Mouse (Mus musculus) forebrain, embryonic 15.5 days (tissue): ENCODE data around the gene Miox. TPM values are rescaled to one million over a fixed set of nuclear protein-coding genes. Genes with fewer than 3 reads are reported as not detected.

Experiments
- ATAC-seq: fragments of 200-750 bp; cut with Nextera tagmentation; replicated peaks from 2 replicates; pipeline ENCODE4 v1.8.0; 2017; ENCODE audit warnings: mild to moderate bottlenecking, moderate TSS enrichment, moderate library complexity
- H3K27ac ChIP-seq: fragments of 300-500 bp; sonication (generic); replicated peaks from 2 replicates; pipeline ENCODE4 v1.5.1; 2015; ENCODE audit warnings: mild to moderate bottlenecking, inconsistent platforms
- H3K27me3 ChIP-seq: fragments of 300-500 bp; sonication (generic); 2 replicates; pipeline ENCODE4 v1.6.1; 2015; ENCODE audit warnings: inconsistent platforms
- H3K36me3 ChIP-seq: fragments of 300-500 bp; sonication (generic); 2 replicates; pipeline ENCODE4 v1.6.1; 2015; ENCODE audit warnings: mild to moderate bottlenecking, inconsistent platforms
- H3K4me1 ChIP-seq: fragments of 300-500 bp; sonication (generic); 2 replicates; pipeline ENCODE4 v1.6.1; 2015; ENCODE audit warnings: inconsistent platforms
- H3K4me2 ChIP-seq: fragments of 300-500 bp; sonication (generic); replicated peaks from 2 replicates; pipeline ENCODE4 v1.6.1; 2015; ENCODE audit warnings: mild to moderate bottlenecking, inconsistent platforms
- H3K4me3 ChIP-seq: fragments of 300-500 bp; sonication (generic); 2 replicates; pipeline ENCODE4 v1.5.1; 2015; ENCODE audit warnings: mild to moderate bottlenecking, inconsistent platforms
- H3K9ac ChIP-seq: fragments of 300-500 bp; sonication (generic); replicated peaks from 2 replicates; pipeline ENCODE4 v1.6.1; 2015; ENCODE audit warnings: mild to moderate bottlenecking, inconsistent platforms
- H3K9me3 ChIP-seq: fragments of 300-500 bp; sonication (generic); 2 replicates; pipeline ENCODE4 v1.6.1; 2016; ENCODE audit warnings: inconsistent platforms
- WGBS: fragments of 180-500 bp; shearing (Covaris S2); methylation state at CpG from one replicate; pipeline ENCODE4 v1.1.7; 2015; ENCODE audit warnings: mixed read lengths; 5-methylcytosine and 5-hydroxymethylcytosine counted together
- polyA plus RNA-seq: library from polyadenylated mRNA; unstranded; fragments of >200 nt; fragmentation: Nextera tagmentation; extraction: Ambion mirVana; gene quantifications from 2 replicates; pipeline ENCODE4 v1.2.1, GENCODE M21; 2015

Gene Miox
- polyA plus RNA-seq, 1 experiment from 2014 or later, result not detected

DNA sequence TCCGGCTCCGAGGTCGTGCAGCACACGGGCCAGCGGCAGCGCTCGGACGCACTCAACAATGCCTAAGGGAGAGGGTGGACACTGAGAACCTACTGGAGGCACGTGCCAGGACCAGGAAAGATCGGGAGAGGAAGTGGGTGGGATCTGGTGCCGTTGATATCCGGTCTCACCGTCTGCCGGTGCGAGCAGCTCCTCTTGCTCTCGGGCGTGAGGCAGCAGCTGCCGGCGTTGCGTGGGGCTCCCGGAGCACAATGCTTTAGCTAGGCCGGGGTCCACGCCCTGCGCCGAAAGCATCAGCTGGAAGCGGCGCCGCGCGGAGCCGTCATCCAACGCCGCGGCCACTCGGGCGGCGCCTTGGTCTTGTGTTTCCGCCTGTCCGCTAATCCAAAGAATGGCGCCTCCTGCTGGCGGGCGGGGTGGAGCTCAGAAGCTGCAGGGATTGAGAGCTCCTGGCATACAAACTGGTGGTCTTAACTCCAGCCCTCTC, 39.6 kb downstream of the Miox start, which contains the start of gene Sco2:
Gene Sco2, minus strand, starts transcription at position 85 of the 487 bp plus-strand sequence.
- ATAC-seq, result peak; percentile 86
- peak within 1 kb of the TSS; percentile 59 for H3K4me3 ChIP-seq
- H3K27ac ChIP-seq, result peak within 1 kb of the TSS; percentile 93
- peaks cover 31% of the 10 kb centered on the region for H3K27me3 ChIP-seq
- peak within 1 kb of the TSS; percentile 65 for H3K4me2 ChIP-seq
- peaks cover 22% of the 10 kb centered on the region for H3K4me1 ChIP-seq
- no peaks in the 10 kb centered on the region for H3K9me3 ChIP-seq
- under 1% methylated on average over 42 of the region's 42 CpGs for WGBS
- H3K36me3 ChIP-seq, result peaks cover 38% of the 10 kb centered on the region
- peak within 1 kb of the TSS; percentile 76 for H3K9ac ChIP-seq

DNA sequence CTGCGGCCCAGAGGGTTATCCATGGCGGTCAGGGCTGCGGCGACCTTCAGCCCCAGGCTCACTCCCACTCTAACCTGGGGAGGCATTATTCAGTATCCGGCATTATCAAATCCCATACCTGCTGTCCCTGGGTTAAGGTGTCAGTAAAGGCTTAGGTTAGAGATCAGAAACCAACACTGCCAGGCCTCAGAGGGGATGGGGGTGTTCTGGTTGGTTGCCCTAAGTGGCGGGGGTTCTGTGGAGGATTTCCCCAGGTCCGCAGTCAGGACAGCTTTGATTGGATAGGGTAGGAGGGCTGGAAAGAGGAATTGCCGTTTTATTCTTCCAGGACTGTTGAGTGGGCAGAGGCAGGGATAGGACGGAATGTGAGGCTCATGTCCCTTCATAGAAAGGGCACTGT, 40.1 kb downstream of the Miox start:
- Histone ChIP-seq H3K9me3 (no peaks in the 10 kb centered on the region), H3K4me3 (peak overlapping the region; percentile 59), H3K27me3 (peaks cover 36% of the 10 kb centered on the region), H3K36me3 (peaks cover 33% of the 10 kb centered on the region), H3K4me2 (peak overlapping the region; percentile 65), H3K4me1 (peaks cover 27% of the 10 kb centered on the region), H3K27ac (peak overlapping the region; percentile 93), H3K9ac (peak overlapping the region; percentile 76)
- ATAC-seq, result no peak
- 51% methylated on average over 9 of the region's 9 CpGs for WGBS

DNA sequence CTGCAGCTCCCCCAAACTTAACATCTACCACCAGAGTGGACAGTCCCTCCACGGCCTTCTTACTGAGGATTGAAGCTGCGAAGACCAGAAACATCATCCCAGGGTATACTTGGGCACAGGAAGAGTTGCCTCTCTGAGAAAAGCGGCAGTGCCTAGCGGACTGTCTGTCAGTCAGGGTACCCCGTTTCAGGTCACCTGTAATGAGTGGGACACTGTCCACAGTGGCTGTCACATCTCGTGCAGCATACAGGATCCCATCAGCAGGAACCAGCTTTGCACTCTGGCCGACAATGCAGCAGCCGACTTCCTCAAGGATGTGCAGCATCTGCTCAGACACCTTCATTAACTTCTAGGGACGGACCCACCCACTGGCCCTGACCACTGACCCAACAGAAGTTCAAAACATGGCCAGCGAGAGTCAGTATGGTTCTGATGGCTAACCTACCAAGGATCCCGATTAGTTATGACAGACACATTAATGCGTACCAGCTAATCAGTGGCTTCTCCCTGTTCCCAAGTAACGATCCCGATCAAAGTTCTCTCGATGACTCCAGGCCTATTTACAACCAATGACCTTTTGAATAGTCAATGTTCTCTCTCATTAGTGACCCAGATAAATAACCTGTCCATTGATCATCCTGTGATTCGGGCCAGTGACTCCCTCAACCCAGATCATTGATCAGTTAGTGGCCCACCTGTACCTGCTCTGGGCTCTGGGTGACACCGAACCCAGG, 40.8 kb downstream of the Miox start:
- 94% methylated on average over 17 of the region's 17 CpGs for WGBS
- peaks cover 42% of the 10 kb centered on the region for H3K27me3 ChIP-seq
- no peaks in the 10 kb centered on the region for H3K9me3 ChIP-seq
- H3K4me1 ChIP-seq, result peaks cover 30% of the 10 kb centered on the region
- peaks cover 26% of the 10 kb centered on the region for H3K36me3 ChIP-seq
- no peak overlapping the region for H3K4me3 ChIP-seq
- H3K27ac ChIP-seq, result no peak overlapping the region
- no peak for ATAC-seq
- H3K4me2 ChIP-seq, result no peak overlapping the region
- H3K9ac ChIP-seq, result no peak overlapping the region

DNA sequence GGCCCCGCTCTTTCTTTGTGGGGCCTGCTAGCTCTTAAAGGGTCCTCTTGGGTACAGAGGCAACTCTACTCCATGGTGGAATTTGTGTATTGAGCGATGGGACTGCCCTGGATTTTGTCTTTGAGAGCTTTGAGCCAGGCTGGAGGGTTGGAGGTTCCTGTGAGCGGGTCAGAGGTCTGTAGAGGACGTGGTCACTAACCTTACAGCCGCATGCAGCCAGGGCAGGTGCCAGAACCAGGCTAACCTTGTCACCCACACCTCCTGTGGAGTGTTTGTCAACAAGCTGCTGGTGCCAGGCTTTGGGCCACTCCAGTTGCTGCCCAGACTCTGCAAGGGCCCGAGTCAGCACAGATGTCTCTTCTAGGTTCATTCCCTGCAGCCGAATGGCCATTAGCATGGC, 41.8 kb downstream of the Miox start:
- Histone ChIP-seq H3K4me2 (no peak overlapping the region), H3K36me3 (peaks cover 16% of the 10 kb centered on the region), H3K4me1 (peaks cover 30% of the 10 kb centered on the region), H3K4me3 (no peak overlapping the region), H3K27ac (no peak overlapping the region), H3K27me3 (peaks cover 45% of the 10 kb centered on the region), H3K9me3 (no peaks in the 10 kb centered on the region), H3K9ac (no peak overlapping the region)
- 85% methylated on average over 7 of the region's 7 CpGs for WGBS
- no peak for ATAC-seq

DNA sequence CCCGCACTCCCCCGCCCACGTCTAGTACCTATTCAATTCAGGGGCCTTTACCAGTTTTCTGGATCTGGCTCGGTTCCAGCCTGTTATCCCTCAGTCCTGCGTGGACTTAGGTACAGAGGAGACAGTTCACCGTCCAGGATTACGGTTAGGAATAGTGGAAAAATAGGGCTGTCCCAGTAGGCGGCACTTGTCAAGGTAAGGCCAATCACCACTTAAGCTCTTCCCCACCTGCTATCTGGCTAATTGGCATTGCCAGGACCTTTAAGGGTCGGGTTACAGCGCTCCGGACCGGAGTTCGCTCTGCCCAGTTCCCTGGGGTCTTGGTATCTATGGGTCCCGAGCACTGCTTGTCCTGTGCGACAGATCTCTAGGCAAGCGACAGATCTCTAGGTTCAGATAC, 42.8 kb downstream of the Miox start, which contains the start of gene Tymp:
Gene Tymp, minus strand, starts transcription at position 83 of the 400 bp plus-strand sequence.
- Histone ChIP-seq H3K27ac (no peak within 1 kb of the TSS), H3K4me1 (peaks cover 30% of the 10 kb centered on the region), H3K9ac (no peak within 1 kb of the TSS), H3K36me3 (peaks cover 6% of the 10 kb centered on the region), H3K27me3 (peaks cover 45% of the 10 kb centered on the region), H3K9me3 (no peaks in the 10 kb centered on the region), H3K4me3 (no peak within 1 kb of the TSS), H3K4me2 (no peak within 1 kb of the TSS)
- ATAC-seq, result no peak
- 17% methylated on average over 16 of the region's 16 CpGs for WGBS

DNA sequence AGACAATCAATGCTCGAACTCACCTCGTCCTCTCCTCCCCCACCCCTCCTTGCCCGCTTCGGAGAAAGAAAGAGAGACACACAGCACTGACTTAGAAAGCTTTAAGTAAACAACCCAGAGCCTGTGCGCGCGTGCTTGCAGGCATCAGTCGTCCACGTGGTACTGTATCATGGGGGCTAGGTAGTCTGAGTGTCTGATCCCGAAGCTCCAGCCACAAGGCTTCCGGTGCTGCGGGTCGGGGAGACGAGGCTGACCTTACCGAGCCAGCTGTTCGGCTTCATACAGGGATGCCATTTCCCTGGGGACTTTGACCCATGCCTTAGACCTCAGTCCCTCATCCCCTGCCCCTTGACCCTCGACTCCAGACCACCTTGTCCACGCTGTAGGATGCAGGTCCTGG, 43.2 kb downstream of the Miox start:
- peaks cover 30% of the 10 kb centered on the region for H3K4me1 ChIP-seq
- peaks cover 45% of the 10 kb centered on the region for H3K27me3 ChIP-seq
- no peak overlapping the region for H3K9ac ChIP-seq
- no peak overlapping the region for H3K4me3 ChIP-seq
- H3K4me2 ChIP-seq, result no peak overlapping the region
- no peak for ATAC-seq
- no peak overlapping the region for H3K27ac ChIP-seq
- 6% methylated on average over 18 of the region's 18 CpGs for WGBS
- 0 out of 2 replicates have a peak, but pooled peaks cover 2% of the 10 kb centered on the region for H3K36me3 ChIP-seq
- no peaks in the 10 kb centered on the region for H3K9me3 ChIP-seq

DNA sequence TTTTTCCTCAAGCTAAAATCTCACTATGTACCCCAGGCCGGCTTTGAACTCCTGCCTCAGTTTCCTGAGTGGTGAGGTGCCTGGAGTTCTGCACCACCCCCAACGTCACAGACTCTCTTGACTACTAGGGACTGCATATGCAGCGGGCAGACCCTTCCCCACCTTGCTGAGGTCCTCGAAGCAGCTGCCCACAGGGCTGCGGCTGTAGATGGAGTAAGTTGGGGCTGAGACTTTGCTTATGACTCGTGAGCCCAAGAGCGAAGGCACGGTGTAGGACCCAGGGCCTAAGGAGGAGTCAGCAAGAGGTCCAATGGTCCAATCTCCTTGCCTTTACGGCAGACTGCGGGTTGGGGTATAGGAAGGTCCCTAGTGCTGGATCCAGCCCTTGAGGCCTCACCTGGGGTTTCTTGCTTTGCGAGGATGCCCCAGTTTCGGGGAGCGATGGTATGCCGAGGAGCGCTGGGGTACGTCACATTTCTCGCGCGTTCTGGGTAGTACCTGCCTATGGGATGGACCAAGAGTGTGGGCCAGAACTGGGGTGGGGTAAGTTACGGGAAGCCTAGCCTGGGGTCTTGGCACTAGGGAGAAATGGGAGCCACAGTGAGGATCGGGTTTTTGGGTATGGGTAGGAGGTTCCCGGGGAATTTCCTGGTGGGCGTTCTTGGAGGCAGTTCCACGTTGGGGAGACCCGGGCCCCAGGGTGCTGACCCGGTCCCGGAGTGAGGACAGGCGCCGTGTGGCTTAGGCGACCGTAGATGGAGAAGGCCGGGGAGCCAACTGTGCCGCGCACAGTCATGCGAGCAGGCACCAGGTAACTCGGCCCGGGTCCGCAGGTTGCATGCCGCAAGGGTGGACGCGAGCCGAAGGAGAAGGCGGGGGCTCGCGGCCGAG, 44.0 kb downstream of the Miox start:
- Histone ChIP-seq H3K4me3 (peak overlapping the region; percentile 39), H3K27me3 (peaks cover 45% of the 10 kb centered on the region), H3K9me3 (no peaks in the 10 kb centered on the region), H3K9ac (peak overlapping the region; percentile 41), H3K4me2 (peak overlapping the region; percentile 57), H3K27ac (no peak overlapping the region), H3K4me1 (peaks cover 21% of the 10 kb centered on the region), H3K36me3 (no peaks in the 10 kb centered on the region)
- WGBS, result 10% methylated on average over 46 of the region's 46 CpGs
- ATAC-seq, result no peak

DNA sequence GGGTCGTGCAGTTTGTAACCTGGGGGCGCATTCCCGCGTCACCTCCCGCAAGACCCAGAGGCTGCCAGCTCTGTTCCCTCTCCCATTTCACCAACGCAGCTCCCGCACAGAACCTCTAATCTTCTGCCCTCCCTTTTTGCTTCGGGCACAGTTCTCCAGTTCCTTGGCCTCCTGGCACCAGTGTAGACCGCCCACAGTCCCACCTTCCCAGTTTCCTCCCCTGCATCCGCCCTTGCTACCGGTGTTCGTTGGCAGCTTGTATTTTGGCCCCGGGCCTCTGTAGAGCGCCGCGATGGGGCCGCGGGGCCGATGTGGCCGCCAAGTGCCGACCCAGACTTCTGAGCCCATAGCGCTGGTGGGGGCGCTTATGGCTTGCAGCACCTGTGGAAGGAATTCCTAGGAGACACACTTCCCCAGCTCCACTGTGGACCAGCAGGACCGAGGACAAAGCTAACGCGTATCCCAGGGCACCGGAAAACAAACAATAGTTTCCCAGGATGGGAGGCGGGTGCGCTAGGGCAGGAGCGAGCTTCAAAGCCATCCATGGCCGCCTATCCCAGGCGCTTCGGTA, 44.7 kb downstream of the Miox start, which contains the start of gene Odf3b:
Gene Odf3b, minus strand, starts transcription at position 452 of the 571 bp plus-strand sequence.
- Histone ChIP-seq H3K27ac (no peak within 1 kb of the TSS), H3K9me3 (no peaks in the 10 kb centered on the region), H3K4me3 (peak within 1 kb of the TSS; percentile 39), H3K36me3 (no peaks in the 10 kb centered on the region), H3K9ac (peak within 1 kb of the TSS; percentile 41), H3K4me2 (peak within 1 kb of the TSS; percentile 57), H3K27me3 (peaks cover 45% of the 10 kb centered on the region), H3K4me1 (peaks cover 20% of the 10 kb centered on the region)
- under 1% methylated on average over 29 of the region's 33 CpGs for WGBS
- no peak for ATAC-seq

DNA sequence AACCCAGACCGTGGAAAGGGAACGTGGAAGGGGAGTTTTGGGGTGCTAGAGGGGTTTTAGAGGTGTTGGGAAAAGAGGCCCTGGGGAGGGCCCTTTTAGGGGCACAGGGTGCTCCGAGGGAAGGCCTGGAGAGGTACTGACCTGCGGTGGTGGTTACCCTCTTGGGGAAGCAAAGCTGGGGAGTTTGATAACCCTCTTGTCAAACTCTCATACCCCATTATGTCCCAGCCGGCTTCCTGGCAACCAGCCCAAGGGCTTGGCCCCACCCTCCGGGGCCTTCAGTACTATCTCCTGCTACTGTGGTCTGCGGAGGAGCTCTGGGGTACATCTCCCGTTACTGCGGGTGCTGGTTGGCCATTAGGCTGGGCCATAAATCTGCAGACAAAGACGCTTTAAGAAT, 45.2 kb downstream of the Miox start:
- H3K9me3 ChIP-seq, result no peaks in the 10 kb centered on the region
- no peak for ATAC-seq
- H3K9ac ChIP-seq, result peak overlapping the region; percentile 41
- H3K4me1 ChIP-seq, result peaks cover 17% of the 10 kb centered on the region
- peaks cover 45% of the 10 kb centered on the region for H3K27me3 ChIP-seq
- no peak overlapping the region for H3K27ac ChIP-seq
- no peaks in the 10 kb centered on the region for H3K36me3 ChIP-seq
- 8% methylated on average over 10 of the region's 10 CpGs for WGBS
- peak overlapping the region; percentile 39; the same call in 1 of the 2 replicates for H3K4me3 ChIP-seq
- peak overlapping the region; percentile 57 for H3K4me2 ChIP-seq

DNA sequence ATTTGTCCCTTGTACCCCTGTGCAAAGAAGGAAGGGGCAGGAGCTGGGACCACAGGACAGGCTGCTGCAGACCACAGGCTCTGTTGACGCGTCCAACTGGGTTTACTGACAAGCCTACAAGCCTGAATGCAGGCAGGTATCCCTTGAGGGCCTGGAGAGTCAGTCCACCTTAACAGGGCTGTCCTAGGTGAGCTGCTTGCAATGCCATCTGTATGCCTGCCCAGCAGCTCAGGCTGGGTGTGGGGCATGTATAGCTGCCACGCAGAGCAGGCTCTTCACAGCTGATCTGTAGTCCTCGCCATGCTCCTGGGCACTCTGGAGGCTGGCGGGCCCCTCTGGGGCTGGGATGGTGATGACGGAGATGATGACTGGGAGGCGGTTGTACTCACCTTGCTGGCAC, 50.4 kb downstream of the Miox start, which contains the start of gene Klhdc7b:
Gene Klhdc7b, plus strand, starts transcription at position 301 of the 400 bp plus-strand sequence.
- H3K36me3 ChIP-seq, result no peaks in the 10 kb centered on the region
- no peaks in the 10 kb centered on the region for H3K9me3 ChIP-seq
- no peak within 1 kb of the TSS for H3K27ac ChIP-seq
- H3K4me2 ChIP-seq, result no peak within 1 kb of the TSS
- H3K4me3 ChIP-seq, result no peak within 1 kb of the TSS
- H3K9ac ChIP-seq, result no peak within 1 kb of the TSS
- H3K27me3 ChIP-seq, result peaks cover 6% of the 10 kb centered on the region; the same call in 1 of the 2 replicates
- H3K4me1 ChIP-seq, result peaks cover under 1% of the 10 kb centered on the region; the same call in 1 of the 2 replicates
- WGBS, result 86% methylated on average over 7 of the region's 7 CpGs
- ATAC-seq, result no peak
